Mouse (Mus musculus): ENCODE data around the gene Hus1. TPM values are rescaled to one million over a fixed set of nuclear protein-coding genes. Genes with fewer than 3 reads are reported as not detected.

The Hus1 gene
- total and polyA plus RNA-seq, 3 experiments: 14.3 to 31.0 (median 29.9) TPM

GRCm38 (mm10) chr11:9047044-9047443, 36.1 kb upstream of the Hus1 start:
- TF ChIP-seq MXI1 (IDR thresholded peaks at IDR 0.05; ENCODE audit: low read depth, low read length) (no peak), CHD1 (IDR thresholded peaks at IDR 0.05; ENCODE audit: low read depth, low read length) (no peak), HCFC1 (IDR thresholded peaks at IDR 0.05; ENCODE audit: low read depth, low read length) (no peak), RAD21 (IDR thresholded peaks at IDR 0.05; ENCODE audit: low read depth, low read length) (no peak), MAX (IDR thresholded peaks at IDR 0.05; ENCODE audit: low read length) (no peak), POLR2A (IDR thresholded peaks at IDR 0.05; ENCODE audit: low read depth, low read length) (no peak), ZKSCAN1 (IDR thresholded peaks at IDR 0.05; ENCODE audit: borderline replicate concordance, low read depth, low read length) (no peak), RCOR1 (conservative IDR thresholded peaks at IDR 0.05; ENCODE audit: low read depth, low read length) (no peak), ZC3H11A (IDR thresholded peaks at IDR 0.05; ENCODE audit: low read depth, low read length) (no peak), ZNF384 (IDR thresholded peaks at IDR 0.05; ENCODE audit: low read depth, low read length) (no peak), UBTF (IDR thresholded peaks at IDR 0.05; ENCODE audit: low read depth, low read length) (no peak), MYC (IDR thresholded peaks at IDR 0.05; ENCODE audit: low read depth, low read length) (no peak), GABPA (IDR thresholded peaks at IDR 0.05; ENCODE audit: insufficient replicate concordance, low read depth, low read length) (no peak), ELF1 (IDR thresholded peaks at IDR 0.05; ENCODE audit: low read depth, low read length) (no peak), JUN (IDR thresholded peaks at IDR 0.05; ENCODE audit: insufficient read depth, low read depth, low read length) (no peak), MEF2A (IDR thresholded peaks at IDR 0.05; ENCODE audit: borderline replicate concordance, low read depth, low read length) (no peak), E2F4 (IDR thresholded peaks at IDR 0.05; ENCODE audit: insufficient replicate concordance, low read depth, low read length) (no peak)
- DNase-seq (ENCODE audit: extremely low read depth): no peak
- Histone ChIP-seq H3K4me1 (ENCODE audit: control insufficient read depth in 1 of 2, insufficient read depth in 2 of 2) (no peaks in the 10 kb centered on the region), H3K27me3 (replicated peaks) (peaks cover 71% of the 10 kb centered on the region), H3K9me3 (replicated peaks; ENCODE audit: low read length) (no peaks in the 10 kb centered on the region), H3K27ac (ENCODE audit: insufficient read depth, low read depth) (no peak overlapping the region), H3K4me2 (ENCODE audit: insufficient read depth, low read depth, poor library complexity, severe bottlenecking) (no peak overlapping the region), H3K79me2 (replicated peaks; ENCODE audit: control insufficient read depth, extremely low read depth, insufficient read depth, poor library complexity, severe bottlenecking) (no peaks in the 10 kb centered on the region), H3K4me3 (replicated peaks in 1 of 3; ENCODE audit: low read depth in 2 of 3, low read length in 2 of 3, poor library complexity in 1 of 3) (no peak overlapping the region), H3K9ac (ENCODE audit: insufficient read depth, low read depth) (no peak overlapping the region), H3K36me3 (replicated peaks in 1 of 2; ENCODE audit: control insufficient read depth in 1 of 2, insufficient read depth in 1 of 2, low read length in 1 of 2) (no peaks in the 10 kb centered on the region)
- dilution Hi-C loops (cut with MboI; ENCODE audit: extremely low pct_ligation_motif_present, extremely low pct_unique_long_range_greater_than_20kb, low sequenced_read_pairs) (no loop called here), in situ Hi-C loops (cut with MboI; ENCODE audit: low pct_ligation_motif_present, low pct_unique_long_range_greater_than_20kb, low sequenced_read_pairs) (no loop called here)

DNA sequence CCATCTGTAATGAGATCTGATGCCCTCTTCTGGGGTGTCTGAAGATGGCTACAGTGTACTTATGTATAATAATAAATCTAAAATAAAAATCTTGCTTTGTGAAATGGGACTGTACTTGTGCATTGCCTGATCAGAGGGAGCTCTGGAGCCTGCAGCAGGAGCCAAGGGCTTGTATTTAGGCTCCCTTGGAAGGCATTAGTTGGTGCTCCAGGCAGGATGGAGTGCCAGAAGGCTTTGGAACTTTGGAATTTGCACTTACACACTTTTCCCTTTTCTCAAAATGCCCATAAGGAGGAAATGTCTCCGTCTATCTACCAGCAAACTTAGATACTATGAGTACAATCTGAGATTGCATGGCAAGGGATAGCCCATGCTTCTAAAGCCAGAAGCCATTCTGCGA, 35.6 kb upstream of the Hus1 start:
- in situ Hi-C loops (cut with MboI; ENCODE audit: low pct_ligation_motif_present, low pct_unique_long_range_greater_than_20kb, low sequenced_read_pairs): no loop called here
- H3K79me2 ChIP-seq (replicated peaks; ENCODE audit: control insufficient read depth, extremely low read depth, insufficient read depth, poor library complexity, severe bottlenecking): no peaks in the 10 kb centered on the region
- no peaks in the 10 kb centered on the region for H3K4me1 ChIP-seq (ENCODE audit: control insufficient read depth in 1 of 2, insufficient read depth in 2 of 2)
- no peak for DNase-seq (ENCODE audit: extremely low read depth)
- H3K36me3 ChIP-seq (replicated peaks in 1 of 2; ENCODE audit: control insufficient read depth in 1 of 2, insufficient read depth in 1 of 2, low read length in 1 of 2): no peaks in the 10 kb centered on the region
- H3K9ac ChIP-seq (ENCODE audit: insufficient read depth, low read depth): no peak overlapping the region
- no peak overlapping the region for H3K4me3 ChIP-seq (replicated peaks in 1 of 3; ENCODE audit: low read depth in 2 of 3, low read length in 2 of 3, poor library complexity in 1 of 3)
- TF ChIP-seq POLR2A (IDR thresholded peaks at IDR 0.05; ENCODE audit: low read depth, low read length) (no peak), CHD2 (IDR thresholded peaks at IDR 0.05; ENCODE audit: low read length) (no peak), E2F4 (IDR thresholded peaks at IDR 0.05; ENCODE audit: insufficient replicate concordance, low read depth, low read length) (no peak), IRF4 (IDR thresholded peaks at IDR 0.05; ENCODE audit: low read depth, low read length) (no peak), MAFK (IDR thresholded peaks at IDR 0.05; ENCODE audit: insufficient replicate concordance, low read length) (no peak)
- H3K4me2 ChIP-seq (ENCODE audit: insufficient read depth, low read depth, poor library complexity, severe bottlenecking): no peak overlapping the region
- dilution Hi-C loops (cut with MboI; ENCODE audit: extremely low pct_ligation_motif_present, extremely low pct_unique_long_range_greater_than_20kb, low sequenced_read_pairs): no loop called here
- H3K27ac ChIP-seq (ENCODE audit: insufficient read depth, low read depth): no peak overlapping the region
- H3K27me3 ChIP-seq (replicated peaks): peaks cover 70% of the 10 kb centered on the region
- H3K9me3 ChIP-seq (replicated peaks; ENCODE audit: low read length): no peaks in the 10 kb centered on the region
